Comparison of ENCODE assay signal across 8 mouse cellular contexts in the genomic region with DNA sequence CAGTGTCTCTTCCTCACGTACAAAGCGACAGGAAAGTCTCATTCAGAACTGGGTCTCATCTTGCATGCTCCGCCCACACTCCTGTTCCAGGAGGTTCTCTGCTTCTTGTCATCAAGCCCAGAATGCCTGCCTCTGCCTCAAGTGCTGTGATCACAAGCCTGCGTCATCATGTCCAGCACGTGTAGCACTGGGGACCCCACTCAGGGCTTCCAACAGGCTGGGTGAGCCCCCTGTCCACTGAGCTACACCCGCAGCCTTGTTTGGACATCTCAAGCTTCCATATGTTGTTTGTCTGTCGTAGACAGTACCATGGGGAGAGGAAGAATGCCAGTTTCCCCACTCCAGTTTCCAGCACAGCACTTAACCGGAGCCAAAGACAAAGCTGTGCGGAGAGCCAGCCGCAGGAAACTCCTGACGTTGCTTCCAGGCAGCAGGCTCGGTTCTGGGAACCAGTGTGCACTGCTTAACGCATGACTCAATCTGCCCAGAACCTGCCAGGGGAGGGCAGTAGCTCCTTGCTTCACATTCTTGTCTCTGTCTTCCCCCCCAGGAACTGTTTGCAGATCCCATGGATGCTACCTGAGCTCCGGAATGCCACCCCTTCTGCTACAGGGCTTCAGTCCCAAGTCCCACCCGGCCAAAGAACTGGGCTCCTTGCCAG. TPM values are rescaled to one million over a fixed set of nuclear protein-coding genes. Genes with fewer than 3 reads are reported as not detected.
DNase-seq lines count a peak whose midpoint lies in the region; ATAC-seq and TF ChIP-seq lines count a peak whose summit lies in the region.

No protein-coding gene starts in this region.

- ATAC-seq in forebrain, embryonic 13.5 days: peak; percentile 92
- peak; percentile 71; the same call in 1 of the 2 replicates for ATAC-seq in heart, embryonic 16.5 days (replicated peaks; ENCODE audit: extremely low read depth, insufficient read depth, low FRiP score)
- ATAC-seq in liver, embryonic 13.5 days (ENCODE audit: low read depth): peak; percentile 28; the same call in 1 of the 2 replicates

- TF ChIP-seq POLR2A in CH12.LX (IDR thresholded peaks at IDR 0.05; ENCODE audit: low read depth, low read length): peak; percentile 24; the same call in 1 of the 2 replicates
- TF ChIP-seq POLR2A in brain, embryonic 14.5 days (IDR thresholded peaks at IDR 0.05; ENCODE audit: borderline replicate concordance, extremely low read depth, insufficient read depth, insufficient read length, poor library complexity, severe bottlenecking): no peak
- TF ChIP-seq POLR2A in olfactory bulb, adult 2 months (IDR thresholded peaks at IDR 0.05; ENCODE audit: insufficient read depth, low read depth, low read length): no peak

- 43% methylated on average over 15 of the region's 15 CpGs for WGBS in forebrain, embryonic 13.5 days
- WGBS in heart, embryonic 16.5 days: 12% methylated on average over 15 of the region's 15 CpGs
- WGBS in liver, embryonic 13.5 days (ENCODE audit: insufficient replicate concordance): 17% methylated on average over 15 of the region's 15 CpGs
- 18% methylated on average over 15 of the region's 15 CpGs for WGBS in olfactory bulb, adult 2 months

- TF ChIP-seq EP300 in CH12.LX (IDR thresholded peaks at IDR 0.05; ENCODE audit: low read length): no peak

- H3K4me3 ChIP-seq in CH12.LX (replicated peaks in 1 of 3; ENCODE audit: low read depth in 2 of 3, low read length in 2 of 3, poor library complexity in 1 of 3): peak overlapping the region; percentile 4 to 29 (median 23)
- H3K4me3 ChIP-seq in forebrain, embryonic 13.5 days: no peak overlapping the region
- peak overlapping the region; percentile 36 for H3K4me3 ChIP-seq in heart, embryonic 16.5 days (ENCODE audit: low read length)
- H3K4me3 ChIP-seq in liver, embryonic 13.5 days (replicated peaks): no peak overlapping the region
- H3K4me3 ChIP-seq in olfactory bulb, adult 2 months (ENCODE audit: insufficient read depth, low read depth, low read length): peak overlapping the region; percentile 9; the same call in 1 of the 2 replicates

- H3K27me3 ChIP-seq in CH12.LX (replicated peaks): no peaks in the 10 kb centered on the region
- H3K27me3 ChIP-seq in forebrain, embryonic 13.5 days: no peaks in the 10 kb centered on the region
- no peaks in the 10 kb centered on the region for H3K27me3 ChIP-seq in heart, embryonic 16.5 days (ENCODE audit: control insufficient read depth, insufficient read depth, low read length)
- peaks cover 19% of the 10 kb centered on the region for H3K27me3 ChIP-seq in liver, embryonic 13.5 days

- peaks cover 4% of the 10 kb centered on the region for H3K9me3 ChIP-seq in CH12.LX (replicated peaks; ENCODE audit: low read length)
- no peaks in the 10 kb centered on the region; the same call in 1 of the 2 replicates for H3K9me3 ChIP-seq in forebrain, embryonic 13.5 days (replicated peaks)
- H3K9me3 ChIP-seq in heart, embryonic 16.5 days (replicated peaks; ENCODE audit: control insufficient read depth, low read length): peaks cover 3% of the 10 kb centered on the region; the same call in 1 of the 2 replicates
- no peaks in the 10 kb centered on the region for H3K9me3 ChIP-seq in liver, embryonic 13.5 days (replicated peaks)

- H3K79me2 ChIP-seq in CH12.LX (replicated peaks; ENCODE audit: control insufficient read depth, extremely low read depth, insufficient read depth, poor library complexity, severe bottlenecking): no peaks in the 10 kb centered on the region

- TF ChIP-seq RAD21 in CH12.LX (IDR thresholded peaks at IDR 0.05; ENCODE audit: low read depth, low read length): peak; percentile 83

- TF ChIP-seq CTCF in CH12.LX (conservative IDR thresholded peaks at IDR 0.05 in 1 of 2, IDR thresholded peaks at IDR 0.05 in 1 of 2; ENCODE audit: low read depth in 2 of 2, low read length in 2 of 2): peak in 1 of 2 experiments; percentile 79; a peak in 2 of 4 replicates
- peak; percentile 18; the same call in 1 of the 2 replicates for TF ChIP-seq CTCF in brain, embryonic 14.5 days (IDR thresholded peaks at IDR 0.05; ENCODE audit: borderline replicate concordance, extremely low read depth, insufficient read depth, insufficient read length)
- TF ChIP-seq CTCF in olfactory bulb, adult 2 months (IDR thresholded peaks at IDR 0.05; ENCODE audit: insufficient read depth, low read depth, low read length): no peak

- peak overlapping the region; percentile 3; the same call in 1 of the 2 replicates for H3K9ac ChIP-seq in CH12.LX (ENCODE audit: insufficient read depth, low read depth)
- no peak overlapping the region for H3K9ac ChIP-seq in forebrain, embryonic 13.5 days
- peak overlapping the region; percentile 51 for H3K9ac ChIP-seq in heart, embryonic 16.5 days (ENCODE audit: low read length)
- no peak overlapping the region for H3K9ac ChIP-seq in liver, embryonic 13.5 days

- H3K36me3 ChIP-seq in CH12.LX (replicated peaks in 1 of 2; ENCODE audit: control insufficient read depth in 1 of 2, insufficient read depth in 1 of 2, low read length in 1 of 2): no peaks in the 10 kb centered on the region
- H3K36me3 ChIP-seq in forebrain, embryonic 13.5 days (ENCODE audit: poor library complexity, severe bottlenecking): no peaks in the 10 kb centered on the region
- no peaks in the 10 kb centered on the region for H3K36me3 ChIP-seq in heart, embryonic 16.5 days (ENCODE audit: control insufficient read depth, insufficient read depth)
- H3K36me3 ChIP-seq in liver, embryonic 13.5 days: no peaks in the 10 kb centered on the region

- no peak overlapping the region for H3K27ac ChIP-seq in CH12.LX (ENCODE audit: insufficient read depth, low read depth)
- H3K27ac ChIP-seq in forebrain, embryonic 13.5 days: 0 out of 2 replicates have a peak overlapping the region, but pooled peaks have one; percentile 31
- H3K27ac ChIP-seq in heart, embryonic 16.5 days (ENCODE audit: low read length): peak overlapping the region; percentile 55; the same call in 1 of the 2 replicates
- no peak overlapping the region for H3K27ac ChIP-seq in liver, embryonic 13.5 days
- no peak overlapping the region for H3K27ac ChIP-seq in olfactory bulb, adult 2 months (ENCODE audit: insufficient read depth, low read depth, low read length)

- peaks cover 24 to 48% of the 10 kb centered on the region in 2 experiments for H3K4me1 ChIP-seq in CH12.LX (ENCODE audit: control insufficient read depth in 1 of 2, insufficient read depth in 2 of 2)
- peaks cover 15% of the 10 kb centered on the region; the same call in 1 of the 2 replicates for H3K4me1 ChIP-seq in forebrain, embryonic 13.5 days
- H3K4me1 ChIP-seq in heart, embryonic 16.5 days (ENCODE audit: control insufficient read depth, insufficient read depth, low read length): peaks cover 15% of the 10 kb centered on the region; the same call in 1 of the 2 replicates
- peaks cover 26% of the 10 kb centered on the region for H3K4me1 ChIP-seq in liver, embryonic 13.5 days (replicated peaks)
- peaks cover 12% of the 10 kb centered on the region for H3K4me1 ChIP-seq in olfactory bulb, adult 2 months (ENCODE audit: control insufficient read depth, insufficient read depth, low read length)

- peak overlapping the region; percentile 67 for H3K4me2 ChIP-seq in CH12.LX (ENCODE audit: insufficient read depth, low read depth, poor library complexity, severe bottlenecking)
- H3K4me2 ChIP-seq in forebrain, embryonic 13.5 days: peak overlapping the region; percentile 41
- H3K4me2 ChIP-seq in heart, embryonic 16.5 days (ENCODE audit: low read depth, low read length): peak overlapping the region; percentile 64
- peak overlapping the region; percentile 37 for H3K4me2 ChIP-seq in liver, embryonic 13.5 days

- in situ Hi-C loops in CH12.LX (cut with MboI; ENCODE audit: low pct_ligation_motif_present, low pct_unique_long_range_greater_than_20kb, low sequenced_read_pairs): loop anchor here (5.0 to 25.0 kb wide), 2 partner anchors 107 to 417 kb away; no protein-coding TSS in a partner anchor

- dilution Hi-C loops in CH12.LX (cut with MboI; ENCODE audit: extremely low pct_ligation_motif_present, extremely low pct_unique_long_range_greater_than_20kb, low sequenced_read_pairs): no loop called here

- DNase-seq in CH12.LX (ENCODE audit: extremely low read depth): peak; percentile 64
- DNase-seq in brain, embryonic 14.5 days (ENCODE audit: low read depth): peak; percentile 84
- DNase-seq in kidney, postnatal 4 days: peak; percentile 63 to 74
- DNase-seq in liver, embryonic 13.5 days: no peak
- peak; percentile 56 for DNase-seq in urinary bladder, postnatal 25 days (ENCODE audit: low spot score)

TF ChIP-seq in CH12.LX, 34 proteins besides CTCF, POLR2A, EP300 and RAD21 (continues in another document):
- TF ChIP-seq E2F4 (IDR thresholded peaks at IDR 0.05; ENCODE audit: insufficient replicate concordance, low read depth, low read length): no peak
- TF ChIP-seq BHLHE40 (IDR thresholded peaks at IDR 0.05; ENCODE audit: low read depth, low read length): peak; percentile 39
- TF ChIP-seq MAFK (IDR thresholded peaks at IDR 0.05; ENCODE audit: insufficient replicate concordance, low read length): no peak
- no peak for TF ChIP-seq SIN3A (IDR thresholded peaks at IDR 0.05; ENCODE audit: low read length)
- no peak for TF ChIP-seq UBTF (IDR thresholded peaks at IDR 0.05; ENCODE audit: low read depth, low read length)
- no peak for TF ChIP-seq ZMIZ1 (IDR thresholded peaks at IDR 0.05; ENCODE audit: low read depth, low read length)
- TF ChIP-seq MYC (IDR thresholded peaks at IDR 0.05; ENCODE audit: low read depth, low read length): 0 out of 2 replicates have a peak, but pooled peaks have one; percentile 32

RNA-seq across cellular contexts. Expression of a gene that starts 31.3 kb away (rescaled TPM):
- total RNA-seq in CH12.LX (2012; rRNA removed) (26.6 and 27.2 TPM in 2 replicates), CH12.LX (2014; rRNA removed) (39.6 and 45.4 TPM in 2 replicates)
- polyA plus RNA-seq in CH12.LX (2012; ENCODE audit: insufficient read length, low read depth): 24.0 and 25.0 TPM in 2 replicates
- polyA plus RNA-seq in brain, embryonic 14.5 days (2012; rRNA removed): 55.7 and 64.5 TPM in 2 replicates
- polyA plus RNA-seq in forebrain, embryonic 13.5 days (2015; fragmentation: Nextera tagmentation; extraction: Ambion mirVana): 65.3 and 68.9 TPM in 2 replicates
- polyA plus RNA-seq in heart, embryonic 16.5 days (2015; fragmentation: Nextera tagmentation; extraction: Ambion mirVana): 20.3 and 25.7 TPM in 2 replicates
- 36.1 and 43.5 TPM in 2 replicates for polyA plus RNA-seq in liver, embryonic 13.5 days (2015; fragmentation: Nextera tagmentation; extraction: Ambion mirVana)
- polyA plus RNA-seq in olfactory bulb, adult 2 months (2012; ENCODE audit: insufficient read depth, insufficient read length, low replicate concordance, missing spikeins): not detected in 2 replicates

RNA-seq across cellular contexts. Expression of a gene that starts 38.5 kb away (rescaled TPM):
- total RNA-seq in CH12.LX (2012; rRNA removed) (92.1 and 106 TPM in 2 replicates), CH12.LX (2014; rRNA removed) (133 and 147 TPM in 2 replicates)
- 254 and 256 TPM in 2 replicates for polyA plus RNA-seq in CH12.LX (2012; ENCODE audit: insufficient read length, low read depth)
- 105 and 115 TPM in 2 replicates for polyA plus RNA-seq in brain, embryonic 14.5 days (2012; rRNA removed)
- 154 and 158 TPM in 2 replicates for polyA plus RNA-seq in forebrain, embryonic 13.5 days (2015; fragmentation: Nextera tagmentation; extraction: Ambion mirVana)
- 60.4 and 61.8 TPM in 2 replicates for polyA plus RNA-seq in heart, embryonic 16.5 days (2015; fragmentation: Nextera tagmentation; extraction: Ambion mirVana)
- 67.9 and 78.2 TPM in 2 replicates for polyA plus RNA-seq in liver, embryonic 13.5 days (2015; fragmentation: Nextera tagmentation; extraction: Ambion mirVana)
- not detected in 2 replicates for polyA plus RNA-seq in olfactory bulb, adult 2 months (2012; ENCODE audit: insufficient read depth, insufficient read length, low replicate concordance, missing spikeins)

Comparison
In these comparisons a context has a peak if more than half of its experiments do, and no peak if none do; other contexts are left out.
1. H3K27ac ChIP-seq: peak in forebrain, embryonic 13.5 days (single experiment) and heart, embryonic 16.5 days (single experiment); none in CH12.LX (single experiment), liver, embryonic 13.5 days (single experiment) and olfactory bulb, adult 2 months (single experiment).
2. H3K4me3 ChIP-seq: peak in CH12.LX (3 of 3), heart, embryonic 16.5 days (single experiment) and olfactory bulb, adult 2 months (single experiment); none in forebrain, embryonic 13.5 days (single experiment) and liver, embryonic 13.5 days (single experiment).
3. H3K9ac ChIP-seq: peak in CH12.LX (single experiment) and heart, embryonic 16.5 days (single experiment); none in forebrain, embryonic 13.5 days (single experiment) and liver, embryonic 13.5 days (single experiment).
4. ATAC-seq: peak in every context shown above with its lines; median percentile 92 in forebrain, embryonic 13.5 days; 71 in heart, embryonic 16.5 days; 28 in liver, embryonic 13.5 days.
5. Peak in every context shown above with its lines, with median percentiles within 50 percentile points of each other: H3K4me2 ChIP-seq.